Mouse (Mus musculus) MEL (cell line): Measurements from ENCODE around the gene Prdm11.

ENCODE experiments used
- ELF1 ChIP-seq: IDR thresholded peaks from 2 replicates; pipeline ENCODE4 v1.6.1; 2014; ENCODE audit warnings: low read depth, mild to moderate bottlenecking, inconsistent platforms, low read length, improper control_type of control experiment, moderate library complexity
- TCF12 ChIP-seq: IDR thresholded peaks from 2 replicates; pipeline ENCODE4 v1.6.1; 2014; ENCODE audit warnings: low read depth, mild to moderate bottlenecking, inconsistent platforms, low read length, improper control_type of control experiment, moderate library complexity
- USF1 ChIP-seq: IDR thresholded peaks from 2 replicates; pipeline ENCODE4 v1.6.1; 2014; ENCODE audit warnings: low read depth, mild to moderate bottlenecking, inconsistent platforms, low read length, improper control_type of control experiment, moderate library complexity
- ZNF384 ChIP-seq: IDR thresholded peaks from 2 replicates; pipeline ENCODE4 v1.6.1; 2012; ENCODE audit warnings: low read depth, mild to moderate bottlenecking, inconsistent platforms, low read length, improper control_type of control experiment

DNA sequence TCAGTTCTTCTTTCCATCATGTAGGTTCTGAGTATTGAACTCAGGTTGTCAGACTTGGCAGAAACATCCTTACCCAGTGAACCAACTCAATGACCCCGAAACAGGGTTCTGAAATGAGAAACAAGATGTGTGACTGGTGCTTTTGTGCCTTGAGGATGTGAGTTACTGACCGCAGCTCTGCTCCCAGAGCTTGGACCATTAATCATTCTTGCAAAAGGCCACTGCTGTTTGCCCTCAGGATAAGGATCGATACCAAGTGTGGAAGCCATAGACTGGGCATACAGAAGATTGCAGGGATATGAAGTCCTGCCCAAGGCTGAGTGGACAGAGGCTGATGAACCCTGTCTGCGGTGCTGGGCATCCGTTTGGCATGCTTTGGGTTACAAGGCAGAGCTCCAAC, 107.9 kb downstream of the Prdm11 start:
- TF ChIP-seq ZNF384 (no peak), TCF12 (no peak), ELF1 (no peak), USF1 (no peak)
